Mouse (Mus musculus): ENCODE results near the gene Cux2. TPM values are rescaled to one million over a fixed set of nuclear protein-coding genes. Genes with fewer than 3 reads are reported as not detected.
A peak's percentile ranks its signal among the peaks of the same experiment; 100 is the strongest.

Cux2 gene
- polyA plus RNA-seq, 1 experiment = 3.6 TPM

DNA sequence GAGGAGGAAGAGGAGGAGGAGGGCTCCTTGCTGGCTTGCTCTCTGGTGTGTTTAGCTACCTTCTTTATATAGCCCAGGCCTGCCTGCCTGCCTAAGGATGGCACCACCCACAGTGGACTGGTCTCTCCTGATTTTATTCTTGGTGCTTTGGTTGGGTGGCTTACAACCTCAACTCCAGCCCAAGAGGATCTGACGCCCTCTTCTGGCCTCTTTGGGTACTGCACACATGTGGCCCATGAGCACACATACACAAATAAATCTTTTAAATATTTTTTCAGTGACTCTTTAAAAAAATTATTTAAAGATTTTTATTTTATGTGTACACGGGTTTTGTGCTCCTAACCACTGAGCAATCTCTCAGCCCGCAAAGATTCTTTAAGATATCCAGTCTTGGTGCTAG, 25.8 kb upstream of the Cux2 start:
- 65% methylated on average over 3 of the region's 3 CpGs for WGBS
- no peak for DNase-seq
- TF ChIP-seq POLR2A (IDR thresholded peaks at IDR 0.05; ENCODE audit: low read depth, low read length) (no peak), CTCF (conservative IDR thresholded peaks at IDR 0.05; ENCODE audit: insufficient read depth, insufficient read length, low read depth, low read length) (0 out of 2 replicates have a peak, but pooled peaks have one; percentile 24)
- H3K27me3 ChIP-seq (replicated peaks; ENCODE audit: control insufficient read depth, insufficient read depth, low read length) = no peaks in the 10 kb centered on the region
- H3K36me3 ChIP-seq (ENCODE audit: control insufficient read depth, insufficient read depth, low read length) = no peaks in the 10 kb centered on the region
- H3K4me1 ChIP-seq (ENCODE audit: control insufficient read depth, insufficient read depth, low read length) = no peaks in the 10 kb centered on the region
- H3K4me3 ChIP-seq (ENCODE audit: insufficient read depth, low read depth, low read length) = no peak overlapping the region
- no peak overlapping the region for H3K27ac ChIP-seq (ENCODE audit: insufficient read depth, low read depth, low read length)

DNA sequence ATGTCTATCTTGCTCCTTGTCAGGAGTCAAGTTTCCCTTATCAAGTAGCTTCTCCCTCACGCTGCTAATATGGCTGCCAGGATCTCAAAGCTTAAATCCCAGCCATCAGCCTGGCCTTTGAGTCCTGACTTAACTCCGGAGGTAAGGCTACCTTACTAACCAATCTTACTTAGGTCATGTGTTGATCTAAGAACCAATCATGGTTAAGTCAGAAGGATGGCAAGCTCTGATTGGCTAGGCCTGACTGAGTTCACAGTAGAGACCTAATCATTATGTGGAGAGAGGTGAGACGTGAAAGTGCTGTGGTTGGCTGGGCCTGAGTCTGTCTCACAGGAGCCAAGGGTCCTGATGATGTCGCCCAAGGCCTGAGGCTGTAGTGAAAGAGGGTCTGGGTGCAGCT, 22.1 kb upstream of the Cux2 start:
- Histone ChIP-seq H3K36me3 (ENCODE audit: control insufficient read depth, insufficient read depth, low read length) (no peaks in the 10 kb centered on the region), H3K27me3 (replicated peaks; ENCODE audit: control insufficient read depth, insufficient read depth, low read length) (no peaks in the 10 kb centered on the region), H3K4me3 (ENCODE audit: insufficient read depth, low read depth, low read length) (no peak overlapping the region), H3K27ac (ENCODE audit: insufficient read depth, low read depth, low read length) (no peak overlapping the region), H3K4me1 (ENCODE audit: control insufficient read depth, insufficient read depth, low read length) (no peaks in the 10 kb centered on the region)
- TF ChIP-seq POLR2A (IDR thresholded peaks at IDR 0.05; ENCODE audit: low read depth, low read length) (no peak), CTCF (conservative IDR thresholded peaks at IDR 0.05; ENCODE audit: insufficient read depth, insufficient read length, low read depth, low read length) (no peak)
- 76% methylated on average over 4 of the region's 4 CpGs for WGBS
- no peak for DNase-seq

DNA sequence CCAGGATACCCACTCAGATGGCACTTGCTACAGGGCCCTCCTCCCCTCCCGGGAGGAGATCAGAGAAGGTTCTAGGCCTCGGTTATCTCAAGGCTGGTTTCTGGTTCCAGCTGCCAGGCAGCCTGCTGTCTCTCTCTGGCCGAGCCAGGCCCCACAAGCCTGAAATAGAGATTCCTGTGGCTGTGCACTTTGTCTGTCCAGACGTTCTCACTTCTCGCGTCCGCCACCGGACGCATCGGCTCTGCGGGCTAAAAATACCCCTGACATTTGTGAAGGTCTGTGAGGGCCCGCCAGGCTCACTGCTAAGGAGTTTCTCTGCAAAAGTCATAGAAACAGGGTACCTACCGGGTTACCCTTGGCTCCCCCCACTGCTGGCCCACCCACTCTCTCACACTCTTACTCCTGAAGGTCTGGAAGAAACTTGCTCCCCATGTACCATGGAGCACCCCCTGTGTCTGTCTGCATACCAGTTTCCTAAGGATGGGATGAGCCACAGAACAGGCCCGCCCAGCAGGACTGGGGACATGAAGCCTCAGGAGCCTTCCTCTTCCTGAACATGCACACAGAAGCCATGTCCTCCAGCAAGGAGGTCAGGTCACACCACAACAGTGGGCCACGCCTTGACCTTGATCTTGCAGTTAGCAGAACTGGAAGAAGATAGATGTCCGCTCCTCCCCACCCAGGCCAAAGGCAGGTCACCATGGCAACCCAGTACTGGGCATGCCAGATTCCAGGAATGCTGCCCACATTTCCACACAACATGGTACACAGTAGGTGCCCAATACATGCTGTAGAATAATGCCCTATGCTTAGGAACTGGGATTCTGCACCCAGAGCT, 21.3 kb upstream of the Cux2 start:
- H3K4me1 ChIP-seq (ENCODE audit: control insufficient read depth, insufficient read depth, low read length) = no peaks in the 10 kb centered on the region
- 68% methylated on average over 16 of the region's 16 CpGs for WGBS
- TF ChIP-seq POLR2A (IDR thresholded peaks at IDR 0.05; ENCODE audit: low read depth, low read length) (no peak), CTCF (conservative IDR thresholded peaks at IDR 0.05; ENCODE audit: insufficient read depth, insufficient read length, low read depth, low read length) (no peak)
- no peaks in the 10 kb centered on the region for H3K27me3 ChIP-seq (replicated peaks; ENCODE audit: control insufficient read depth, insufficient read depth, low read length)
- no peak overlapping the region for H3K4me3 ChIP-seq (ENCODE audit: insufficient read depth, low read depth, low read length)
- no peaks in the 10 kb centered on the region for H3K36me3 ChIP-seq (ENCODE audit: control insufficient read depth, insufficient read depth, low read length)
- DNase-seq = peak; percentile 36
- no peak overlapping the region for H3K27ac ChIP-seq (ENCODE audit: insufficient read depth, low read depth, low read length)

DNA sequence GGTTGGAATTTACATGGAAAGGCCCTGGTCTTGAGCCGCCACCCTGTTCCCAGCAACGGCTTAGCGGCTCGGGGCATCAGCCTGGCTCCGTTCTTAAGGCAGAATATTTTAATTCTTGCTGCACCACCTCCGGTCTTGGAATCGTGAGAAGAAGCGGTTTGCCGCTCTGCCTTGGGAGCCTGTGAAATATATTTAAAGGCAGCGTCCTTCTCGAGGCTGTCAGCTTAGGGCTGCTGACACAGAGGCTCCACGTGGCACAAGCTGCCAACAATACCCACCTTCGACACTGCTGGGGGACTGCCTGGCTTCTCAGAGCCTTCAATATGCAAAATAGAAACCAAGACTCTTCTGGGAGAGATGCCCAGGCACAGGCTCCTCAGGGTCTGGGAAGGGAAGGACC, 18.7 kb upstream of the Cux2 start:
- no peak for DNase-seq
- Histone ChIP-seq H3K4me3 (ENCODE audit: insufficient read depth, low read depth, low read length) (no peak overlapping the region), H3K4me1 (ENCODE audit: control insufficient read depth, insufficient read depth, low read length) (no peaks in the 10 kb centered on the region), H3K27me3 (replicated peaks; ENCODE audit: control insufficient read depth, insufficient read depth, low read length) (no peaks in the 10 kb centered on the region), H3K36me3 (ENCODE audit: control insufficient read depth, insufficient read depth, low read length) (no peaks in the 10 kb centered on the region), H3K27ac (ENCODE audit: insufficient read depth, low read depth, low read length) (no peak overlapping the region)
- no peak for TF ChIP-seq POLR2A (IDR thresholded peaks at IDR 0.05; ENCODE audit: low read depth, low read length)
- no peak for TF ChIP-seq CTCF (conservative IDR thresholded peaks at IDR 0.05; ENCODE audit: insufficient read depth, insufficient read length, low read depth, low read length)
- WGBS = 79% methylated on average over 13 of the region's 13 CpGs

DNA sequence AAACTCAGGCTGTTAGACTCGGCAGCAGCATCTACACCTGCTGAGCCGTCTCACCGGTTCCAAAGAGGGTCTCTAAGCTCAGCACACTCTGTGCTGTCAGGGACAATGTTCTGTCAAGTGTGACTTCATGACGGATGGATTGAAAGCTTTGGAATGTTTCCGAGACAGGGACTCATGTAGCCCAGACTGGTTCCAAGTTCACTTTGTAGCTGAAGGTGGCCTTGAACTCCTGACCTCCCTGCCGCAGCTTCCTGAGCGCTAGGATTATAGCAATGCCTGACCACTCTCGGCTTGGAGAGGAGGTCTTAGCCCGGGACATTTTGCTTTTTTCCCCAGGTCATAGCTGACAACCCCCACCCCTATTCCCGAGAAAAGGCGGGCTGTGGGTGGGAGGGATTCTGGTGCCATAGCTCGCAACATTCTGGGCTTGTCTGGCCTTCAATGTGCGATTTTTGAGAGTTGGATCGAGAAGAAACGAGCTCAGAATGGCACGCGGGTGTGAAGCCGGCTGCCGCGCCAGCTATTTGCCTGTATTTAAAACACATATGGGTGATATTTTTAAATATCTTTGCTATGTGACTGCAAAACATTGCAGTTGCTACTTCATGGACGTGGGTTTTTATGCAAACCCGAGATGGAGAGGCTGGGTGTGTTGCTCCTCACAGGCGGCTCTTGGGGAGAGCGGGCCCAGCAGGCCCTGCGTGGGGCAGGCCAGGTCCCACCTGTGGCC, 13.5 kb upstream of the Cux2 start:
- no peaks in the 10 kb centered on the region for H3K27me3 ChIP-seq (replicated peaks; ENCODE audit: control insufficient read depth, insufficient read depth, low read length)
- no peak overlapping the region for H3K27ac ChIP-seq (ENCODE audit: insufficient read depth, low read depth, low read length)
- DNase-seq = no peak
- no peaks in the 10 kb centered on the region for H3K36me3 ChIP-seq (ENCODE audit: control insufficient read depth, insufficient read depth, low read length)
- WGBS = 67% methylated on average over 25 of the region's 25 CpGs
- no peak overlapping the region for H3K4me3 ChIP-seq (ENCODE audit: insufficient read depth, low read depth, low read length)
- H3K4me1 ChIP-seq (ENCODE audit: control insufficient read depth, insufficient read depth, low read length) = no peaks in the 10 kb centered on the region
- no peak for TF ChIP-seq CTCF (conservative IDR thresholded peaks at IDR 0.05; ENCODE audit: insufficient read depth, insufficient read length, low read depth, low read length)
- no peak for TF ChIP-seq POLR2A (IDR thresholded peaks at IDR 0.05; ENCODE audit: low read depth, low read length)

DNA sequence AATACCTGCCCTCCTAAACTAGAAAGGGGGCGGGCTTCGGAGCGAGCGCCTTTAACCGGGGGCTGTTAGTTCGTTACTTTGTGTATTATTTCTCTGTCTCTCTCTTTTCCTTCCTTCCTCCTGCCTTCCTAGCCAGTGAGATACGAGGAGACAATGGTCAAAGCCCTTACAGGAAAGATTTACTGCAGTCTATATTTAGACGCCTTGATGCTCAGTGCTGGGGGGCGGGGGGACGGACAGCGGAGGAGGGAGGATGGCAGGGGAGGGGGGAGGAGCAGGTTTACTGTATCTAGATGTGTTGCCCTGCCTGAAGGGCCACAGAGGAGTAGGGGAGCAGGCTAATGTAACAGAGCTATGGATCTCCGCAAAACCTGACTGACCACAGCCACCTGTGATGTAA, 12.6 kb upstream of the Cux2 start:
- H3K4me1 ChIP-seq (ENCODE audit: control insufficient read depth, insufficient read depth, low read length) = no peaks in the 10 kb centered on the region
- WGBS = 7% methylated on average over 12 of the region's 12 CpGs

DNA sequence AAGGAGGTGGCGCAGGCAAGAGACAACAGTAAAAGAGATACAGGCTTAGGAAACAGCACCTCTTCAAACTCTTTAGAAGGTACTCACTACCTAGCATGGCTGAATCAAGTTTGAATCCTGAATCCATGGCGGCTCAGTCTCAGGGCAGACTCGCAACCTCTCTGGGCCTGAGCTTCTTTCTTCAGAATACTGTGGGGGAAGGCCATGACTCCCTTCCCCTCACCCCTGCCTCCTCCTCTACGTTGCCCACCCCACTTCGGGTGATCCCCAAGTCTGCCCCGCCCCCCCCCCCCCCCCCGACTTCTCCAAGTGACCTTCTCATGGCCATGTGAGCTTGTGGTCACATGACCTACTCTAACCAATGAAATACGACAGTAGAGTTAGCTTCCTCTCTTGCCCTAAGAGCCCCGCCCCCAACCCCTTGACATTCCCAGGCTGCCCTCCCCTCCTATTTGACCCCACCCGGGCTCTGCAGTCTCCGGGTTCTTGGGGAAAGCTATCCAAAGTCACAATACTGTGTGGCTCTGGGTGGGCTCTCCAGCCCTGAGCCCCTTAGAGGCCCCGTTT, 10.9 kb upstream of the Cux2 start:
- Histone ChIP-seq H3K4me1 (ENCODE audit: control insufficient read depth, insufficient read depth, low read length) (no peaks in the 10 kb centered on the region), H3K36me3 (ENCODE audit: control insufficient read depth, insufficient read depth, low read length) (no peaks in the 10 kb centered on the region), H3K27me3 (replicated peaks; ENCODE audit: control insufficient read depth, insufficient read depth, low read length) (no peaks in the 10 kb centered on the region), H3K27ac (ENCODE audit: insufficient read depth, low read depth, low read length) (no peak overlapping the region), H3K4me3 (ENCODE audit: insufficient read depth, low read depth, low read length) (no peak overlapping the region)
- TF ChIP-seq CTCF (conservative IDR thresholded peaks at IDR 0.05; ENCODE audit: insufficient read depth, insufficient read length, low read depth, low read length) (no peak), POLR2A (IDR thresholded peaks at IDR 0.05; ENCODE audit: low read depth, low read length) (no peak)
- no peak for DNase-seq
- 47% methylated on average over 10 of the region's 12 CpGs for WGBS

More for the DNA sequence above, 12.6 kb upstream of the Cux2 start:
- no peaks in the 10 kb centered on the region for H3K27me3 ChIP-seq (replicated peaks; ENCODE audit: control insufficient read depth, insufficient read depth, low read length)
- TF ChIP-seq CTCF (conservative IDR thresholded peaks at IDR 0.05; ENCODE audit: insufficient read depth, insufficient read length, low read depth, low read length) (no peak), POLR2A (IDR thresholded peaks at IDR 0.05; ENCODE audit: low read depth, low read length) (no peak)
- DNase-seq = no peak
- H3K36me3 ChIP-seq (ENCODE audit: control insufficient read depth, insufficient read depth, low read length) = no peaks in the 10 kb centered on the region
- H3K4me3 ChIP-seq (ENCODE audit: insufficient read depth, low read depth, low read length) = no peak overlapping the region
- no peak overlapping the region for H3K27ac ChIP-seq (ENCODE audit: insufficient read depth, low read depth, low read length)
